Mouse (Mus musculus) embryonic facial prominence, embryonic 14.5 days (tissue): ENCODE data around the gene Gfra4. TPM values are rescaled to one million over a fixed set of nuclear protein-coding genes. Genes with fewer than 3 reads are reported as not detected.

Source experiments
- ATAC-seq: fragments of 200-750 bp; cut with Nextera tagmentation; 2 replicates; pipeline ENCODE4 v1.8.0; 2017; ENCODE audit warnings: low read depth, moderate number of reproducible peaks, moderate TSS enrichment
- DNase-seq: peaks from one replicate; pipeline ENCODE4 v3.0.0-alpha.2; 2015; ENCODE audit warnings: low spot score
- H3K27ac ChIP-seq: fragments of 300-500 bp; sonication (generic); replicated peaks from 2 replicates; pipeline ENCODE4 v1.5.1; 2014; ENCODE audit warnings: low read depth, mild to moderate bottlenecking, low read length, moderate library complexity
- H3K27me3 ChIP-seq: fragments of 300-500 bp; sonication (generic); replicated peaks from 2 replicates; pipeline ENCODE4 v1.6.1; 2014; ENCODE audit warnings: low read length; ENCODE audit not compliant: control insufficient read depth, insufficient read depth
- H3K36me3 ChIP-seq: fragments of 300-500 bp; sonication (generic); 2 replicates; pipeline ENCODE4 v1.6.1; 2014; ENCODE audit warnings: low read length, mixed read lengths; ENCODE audit not compliant: control insufficient read depth, insufficient read depth
- H3K4me1 ChIP-seq: fragments of 300-500 bp; sonication (generic); 2 replicates; pipeline ENCODE4 v1.6.1; 2014; ENCODE audit warnings: antibody characterized with exemption, low read length; ENCODE audit not compliant: control insufficient read depth, insufficient read depth
- H3K4me2 ChIP-seq: fragments of 300-500 bp; sonication (generic); 2 replicates; pipeline ENCODE4 v1.6.1; 2014; ENCODE audit warnings: low read depth, mild to moderate bottlenecking, low read length, moderate library complexity, mixed read lengths
- H3K4me3 ChIP-seq: fragments of 300-500 bp; sonication (generic); 2 replicates; pipeline ENCODE4 v1.5.1; 2014; ENCODE audit warnings: low read depth, mild to moderate bottlenecking, low read length
- H3K9ac ChIP-seq: fragments of 300-500 bp; sonication (generic); 2 replicates; pipeline ENCODE4 v1.6.1; 2014; ENCODE audit warnings: low read depth, mild to moderate bottlenecking, low read length, moderate library complexity, mixed read lengths
- H3K9me3 ChIP-seq: fragments of 300-500 bp; sonication (generic); 2 replicates; pipeline ENCODE4 v1.6.1; 2016; ENCODE audit warnings: low read length; ENCODE audit not compliant: control insufficient read depth
- WGBS: fragments of 180-500 bp; shearing (Covaris S2); extraction: QIAGEN DNeasy Blood & Tissue Kit; methylation state at CpG from one replicate; pipeline ENCODE4 v1.1.7; 2014; 5-methylcytosine and 5-hydroxymethylcytosine counted together
- polyA plus RNA-seq: library from polyadenylated mRNA; unstranded; fragments of >200 nt; fragmentation: Nextera tagmentation; extraction: Ambion mirVana; gene quantifications from 2 replicates; pipeline ENCODE4 v1.2.1, GENCODE M21; 2014

Gene Gfra4
- polyA plus RNA-seq, 1 experiment from 2014 or later = 31.5 TPM

GRCm38 (mm10) chr2:131030561-131030960 lies 12.3 kb downstream of the Gfra4 start:
- H3K4me3 ChIP-seq = no peak overlapping the region

GRCm38 (mm10) chr2:131029065-131029935 lies 13.6 kb downstream of the Gfra4 start:
- WGBS = 71% methylated on average over 9 of the region's 9 CpGs
- H3K4me1 ChIP-seq = no peaks in the 10 kb centered on the region
- H3K36me3 ChIP-seq = peaks cover 30% of the 10 kb centered on the region
- no peak overlapping the region for H3K9ac ChIP-seq
- DNase-seq (peak; percentile 27), ATAC-seq (no peak)
- no peak overlapping the region for H3K4me3 ChIP-seq
- no peaks in the 10 kb centered on the region for H3K27me3 ChIP-seq
- H3K9me3 ChIP-seq = no peaks in the 10 kb centered on the region
- no peak overlapping the region for H3K4me2 ChIP-seq
- no peak overlapping the region; the same call in 1 of the 2 replicates for H3K27ac ChIP-seq

More at GRCm38 (mm10) chr2:131030561-131030960, 12.3 kb downstream of the Gfra4 start:
- WGBS = 95% methylated on average over 2 of the region's 2 CpGs
- no peak for ATAC-seq
- Histone ChIP-seq H3K4me2 (no peak overlapping the region), H3K9ac (no peak overlapping the region), H3K36me3 (peaks cover 21% of the 10 kb centered on the region), H3K27ac (no peak overlapping the region), H3K4me1 (no peaks in the 10 kb centered on the region), H3K9me3 (no peaks in the 10 kb centered on the region), H3K27me3 (no peaks in the 10 kb centered on the region)
- no peak for DNase-seq

DNA sequence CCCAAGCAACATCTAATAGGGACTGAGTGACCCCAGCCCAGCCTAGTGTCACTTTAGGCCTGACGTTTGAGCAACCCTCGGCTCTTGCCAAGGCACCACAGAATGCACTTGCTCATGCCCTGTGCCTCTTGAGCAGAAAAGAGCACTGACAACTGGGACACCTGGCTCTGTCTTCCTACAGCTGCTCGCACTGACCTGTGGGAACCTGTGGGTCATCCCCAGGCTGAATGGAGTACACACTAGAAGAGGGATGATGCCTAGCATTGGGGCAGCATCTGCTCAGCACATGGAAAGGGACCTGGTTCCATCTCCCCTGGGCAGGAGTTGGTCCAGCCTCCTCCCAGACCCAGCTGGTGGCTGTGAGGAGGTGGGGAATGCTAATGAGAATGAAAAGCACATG lies 15.9 kb downstream of the Gfra4 start:
- Histone ChIP-seq H3K4me2 (no peak overlapping the region), H3K9me3 (no peaks in the 10 kb centered on the region), H3K4me1 (no peaks in the 10 kb centered on the region), H3K27me3 (no peaks in the 10 kb centered on the region), H3K9ac (no peak overlapping the region), H3K36me3 (peaks cover 50% of the 10 kb centered on the region), H3K27ac (no peak overlapping the region), H3K4me3 (no peak overlapping the region)
- 80% methylated on average over 3 of the region's 3 CpGs for WGBS
- ATAC-seq = no peak
- no peak for DNase-seq

DNA sequence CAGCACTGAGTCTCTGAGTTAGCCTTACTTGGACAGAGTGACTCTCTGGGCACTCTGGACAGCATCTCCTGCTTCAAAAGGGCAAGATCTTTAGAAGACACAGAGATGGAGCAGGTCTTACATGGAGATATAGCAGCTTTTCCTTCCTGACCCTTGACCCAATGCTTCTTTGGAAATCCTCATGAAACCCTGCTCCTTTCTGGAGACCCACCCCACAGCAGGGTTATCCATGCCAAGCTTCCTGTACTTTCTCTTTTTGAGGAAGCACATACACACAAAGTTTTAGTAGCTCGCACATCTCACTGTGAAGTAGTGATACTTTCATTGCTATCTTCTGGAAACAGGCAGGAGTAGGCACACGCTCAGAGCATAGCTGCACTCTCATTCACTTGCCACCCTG lies 17.7 kb downstream of the Gfra4 start:
- WGBS = 88% methylated on average over 2 of the region's 2 CpGs
- no peak for DNase-seq
- Histone ChIP-seq H3K27ac (no peak overlapping the region), H3K36me3 (peaks cover 65% of the 10 kb centered on the region), H3K27me3 (no peaks in the 10 kb centered on the region), H3K4me3 (no peak overlapping the region), H3K4me2 (no peak overlapping the region), H3K9me3 (no peaks in the 10 kb centered on the region), H3K4me1 (no peaks in the 10 kb centered on the region), H3K9ac (no peak overlapping the region)
- ATAC-seq = no peak

DNA sequence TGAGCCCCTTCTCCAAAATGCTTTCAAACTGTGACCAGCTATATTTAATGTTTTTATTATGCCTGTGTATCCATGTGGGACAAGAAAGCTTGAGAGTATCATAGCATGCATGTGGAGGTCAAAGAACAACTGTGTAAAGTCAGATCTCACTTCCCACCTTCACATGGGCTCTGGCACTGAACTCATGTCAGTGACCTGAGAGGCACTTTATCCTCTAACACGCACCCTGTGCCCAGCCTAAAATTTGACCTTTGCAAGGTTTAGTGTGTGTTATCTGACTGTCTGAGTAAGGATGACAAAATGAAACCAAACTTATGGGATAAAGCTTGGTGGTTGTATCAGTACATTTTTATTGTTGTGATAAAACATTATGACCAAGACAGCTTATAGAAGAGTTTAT lies 32.3 kb downstream of the Gfra4 start:
- Histone ChIP-seq H3K27ac (no peak overlapping the region), H3K9me3 (no peaks in the 10 kb centered on the region), H3K27me3 (no peaks in the 10 kb centered on the region), H3K9ac (no peak overlapping the region), H3K36me3 (peaks cover 37% of the 10 kb centered on the region), H3K4me2 (no peak overlapping the region), H3K4me1 (no peaks in the 10 kb centered on the region), H3K4me3 (no peak overlapping the region)
- ATAC-seq (no peak), DNase-seq (no peak)
- WGBS = 96% methylated on average over 1 of the region's 1 CpGs

DNA sequence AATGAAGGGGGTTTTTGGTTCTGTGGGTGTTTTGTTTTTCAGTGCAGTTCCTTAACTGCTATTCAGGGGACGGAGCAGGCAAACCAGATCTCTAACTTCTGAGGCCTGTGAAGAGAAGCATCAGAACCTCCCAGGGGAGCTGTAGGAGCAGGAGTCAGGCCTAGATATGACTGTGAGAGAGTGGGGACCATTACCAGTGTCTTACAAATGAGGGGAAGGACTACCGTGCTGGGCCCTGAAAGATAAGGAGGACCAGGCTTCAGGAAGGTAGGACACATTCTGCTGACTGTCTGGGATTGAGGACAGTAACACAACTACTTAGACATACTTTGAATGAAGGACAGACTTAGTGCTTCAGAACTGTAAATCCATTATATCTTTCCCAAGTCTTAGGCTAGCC lies 33.8 kb downstream of the Gfra4 start:
- no peaks in the 10 kb centered on the region for H3K9me3 ChIP-seq
- peaks cover 37% of the 10 kb centered on the region; the same call in 1 of the 2 replicates for H3K36me3 ChIP-seq
- ATAC-seq (no peak), DNase-seq (no peak)
- H3K4me2 ChIP-seq = no peak overlapping the region
- H3K27ac ChIP-seq = no peak overlapping the region
- H3K9ac ChIP-seq = no peak overlapping the region
- no peak overlapping the region for H3K4me3 ChIP-seq
- 91% methylated on average over 2 of the region's 2 CpGs for WGBS
- no peaks in the 10 kb centered on the region for H3K27me3 ChIP-seq
- H3K4me1 ChIP-seq = no peaks in the 10 kb centered on the region

- H3K4me1 ChIP-seq = no peaks in the 10 kb centered on the region
- no peak overlapping the region for H3K27ac ChIP-seq
- H3K9ac ChIP-seq = no peak overlapping the region
- no peaks in the 10 kb centered on the region for H3K9me3 ChIP-seq
- H3K36me3 ChIP-seq = peaks cover 35% of the 10 kb centered on the region
- no peak for ATAC-seq
- DNase-seq = no peak
- no peak overlapping the region for H3K4me3 ChIP-seq
- WGBS = 97% methylated on average over 2 of the region's 2 CpGs
- H3K27me3 ChIP-seq = no peaks in the 10 kb centered on the region
- H3K4me2 ChIP-seq = no peak overlapping the region
Observed at GRCm38 (mm10) chr2:130992818-130993217, 50.1 kb downstream of the Gfra4 start.
